Mouse (Mus musculus): ENCODE results near the gene D030056L22Rik. TPM values are rescaled to one million over a fixed set of nuclear protein-coding genes. Genes with fewer than 3 reads are reported as not detected.

D030056L22Rik gene
- polyA plus RNA-seq, 1 experiment from 2014 or later: 61.2 TPM

GRCm38 (mm10) chr19:18687556-18687955, 25.4 kb upstream of the D030056L22Rik start:
- no peak overlapping the region for H3K4me2 ChIP-seq (replicated peaks)
- no peak overlapping the region for H3K27ac ChIP-seq
- H3K27me3 ChIP-seq (ENCODE audit: control insufficient read depth, insufficient read depth, low read length): no peaks in the 10 kb centered on the region
- no peaks in the 10 kb centered on the region for H3K9me3 ChIP-seq (ENCODE audit: control insufficient read depth, low read length)
- no peak overlapping the region for H3K4me3 ChIP-seq (replicated peaks; ENCODE audit: low read length)
- 71% methylated on average over 3 of the region's 3 CpGs for WGBS
- DNase-seq (ENCODE audit: low spot score): peak; percentile 38
- H3K36me3 ChIP-seq (replicated peaks; ENCODE audit: control insufficient read depth, insufficient read depth): peaks cover 11% of the 10 kb centered on the region; the same call in 1 of the 2 replicates
- H3K9ac ChIP-seq: no peak overlapping the region
- ATAC-seq (ENCODE audit: low FRiP score): no peak; the same call in 1 of the 2 replicates
- H3K4me1 ChIP-seq (replicated peaks; ENCODE audit: control insufficient read depth, insufficient read depth, low read length): no peaks in the 10 kb centered on the region

- Histone ChIP-seq H3K4me3 (replicated peaks; ENCODE audit: low read length) (no peak overlapping the region), H3K4me1 (replicated peaks; ENCODE audit: control insufficient read depth, insufficient read depth, low read length) (no peaks in the 10 kb centered on the region), H3K36me3 (replicated peaks; ENCODE audit: control insufficient read depth, insufficient read depth) (peaks cover 22% of the 10 kb centered on the region), H3K9me3 (ENCODE audit: control insufficient read depth, low read length) (no peaks in the 10 kb centered on the region), H3K4me2 (replicated peaks) (no peak overlapping the region), H3K27ac (no peak overlapping the region), H3K27me3 (ENCODE audit: control insufficient read depth, insufficient read depth, low read length) (no peaks in the 10 kb centered on the region), H3K9ac (no peak overlapping the region)
- DNase-seq (ENCODE audit: low spot score): no peak
- WGBS: 89% methylated on average over 3 of the region's 3 CpGs
- no peak for ATAC-seq (ENCODE audit: low FRiP score)
Observed at GRCm38 (mm10) chr19:18692176-18692575, 20.8 kb upstream of the D030056L22Rik start.

GRCm38 (mm10) chr19:18692768-18693167, 20.2 kb upstream of the D030056L22Rik start:
- Histone ChIP-seq H3K4me1 (replicated peaks; ENCODE audit: control insufficient read depth, insufficient read depth, low read length) (no peaks in the 10 kb centered on the region), H3K4me3 (replicated peaks; ENCODE audit: low read length) (no peak overlapping the region), H3K9me3 (ENCODE audit: control insufficient read depth, low read length) (no peaks in the 10 kb centered on the region), H3K27me3 (ENCODE audit: control insufficient read depth, insufficient read depth, low read length) (no peaks in the 10 kb centered on the region), H3K27ac (no peak overlapping the region), H3K4me2 (replicated peaks) (no peak overlapping the region), H3K9ac (no peak overlapping the region), H3K36me3 (replicated peaks; ENCODE audit: control insufficient read depth, insufficient read depth) (peaks cover 22% of the 10 kb centered on the region)
- WGBS: 98% methylated on average over 2 of the region's 2 CpGs
- DNase-seq (ENCODE audit: low spot score): no peak
- ATAC-seq (ENCODE audit: low FRiP score): no peak

- no peak overlapping the region for H3K4me2 ChIP-seq (replicated peaks)
- no peaks in the 10 kb centered on the region for H3K9me3 ChIP-seq (ENCODE audit: control insufficient read depth, low read length)
- H3K27me3 ChIP-seq (ENCODE audit: control insufficient read depth, insufficient read depth, low read length): no peaks in the 10 kb centered on the region
- H3K4me3 ChIP-seq (replicated peaks; ENCODE audit: low read length): no peak overlapping the region
- no peaks in the 10 kb centered on the region for H3K4me1 ChIP-seq (replicated peaks; ENCODE audit: control insufficient read depth, insufficient read depth, low read length)
- no peak overlapping the region for H3K27ac ChIP-seq
- H3K36me3 ChIP-seq (replicated peaks; ENCODE audit: control insufficient read depth, insufficient read depth): peaks cover 22% of the 10 kb centered on the region
- no peak overlapping the region for H3K9ac ChIP-seq
- no peak for DNase-seq (ENCODE audit: low spot score)
- WGBS: 92% methylated on average over 3 of the region's 3 CpGs
- no peak for ATAC-seq (ENCODE audit: low FRiP score)
Observed at GRCm38 (mm10) chr19:18695116-18695515, 17.9 kb upstream of the D030056L22Rik start.

- Histone ChIP-seq H3K27me3 (ENCODE audit: control insufficient read depth, insufficient read depth, low read length) (no peaks in the 10 kb centered on the region), H3K4me2 (replicated peaks) (no peak overlapping the region), H3K9me3 (ENCODE audit: control insufficient read depth, low read length) (no peaks in the 10 kb centered on the region), H3K4me1 (replicated peaks; ENCODE audit: control insufficient read depth, insufficient read depth, low read length) (no peaks in the 10 kb centered on the region), H3K4me3 (replicated peaks; ENCODE audit: low read length) (no peak overlapping the region), H3K27ac (no peak overlapping the region), H3K9ac (no peak overlapping the region), H3K36me3 (replicated peaks; ENCODE audit: control insufficient read depth, insufficient read depth) (peaks cover 22% of the 10 kb centered on the region)
- 92% methylated on average over 1 of the region's 1 CpGs for WGBS
- ATAC-seq (ENCODE audit: low FRiP score) (no peak), DNase-seq (ENCODE audit: low spot score) (no peak)
Observed at GRCm38 (mm10) chr19:18695552-18695951, 17.4 kb upstream of the D030056L22Rik start.

- no peak overlapping the region for H3K9ac ChIP-seq
- H3K27me3 ChIP-seq (ENCODE audit: control insufficient read depth, insufficient read depth, low read length): no peaks in the 10 kb centered on the region
- H3K9me3 ChIP-seq (ENCODE audit: control insufficient read depth, low read length): no peaks in the 10 kb centered on the region
- DNase-seq (ENCODE audit: low spot score) (no peak), ATAC-seq (ENCODE audit: low FRiP score) (no peak)
- H3K27ac ChIP-seq: no peak overlapping the region
- no peaks in the 10 kb centered on the region for H3K36me3 ChIP-seq (replicated peaks; ENCODE audit: control insufficient read depth, insufficient read depth)
- H3K4me2 ChIP-seq (replicated peaks): no peak overlapping the region
- H3K4me1 ChIP-seq (replicated peaks; ENCODE audit: control insufficient read depth, insufficient read depth, low read length): no peaks in the 10 kb centered on the region
- no peak overlapping the region for H3K4me3 ChIP-seq (replicated peaks; ENCODE audit: low read length)
Observed at GRCm38 (mm10) chr19:18708101-18708500, 4.9 kb upstream of the D030056L22Rik start.

- Histone ChIP-seq H3K27me3 (ENCODE audit: control insufficient read depth, insufficient read depth, low read length) (no peaks in the 10 kb centered on the region), H3K4me3 (replicated peaks; ENCODE audit: low read length) (no peak overlapping the region), H3K36me3 (replicated peaks; ENCODE audit: control insufficient read depth, insufficient read depth) (no peaks in the 10 kb centered on the region), H3K27ac (no peak overlapping the region), H3K9me3 (ENCODE audit: control insufficient read depth, low read length) (no peaks in the 10 kb centered on the region), H3K4me2 (replicated peaks) (no peak overlapping the region), H3K9ac (no peak overlapping the region), H3K4me1 (replicated peaks; ENCODE audit: control insufficient read depth, insufficient read depth, low read length) (peaks cover 14% of the 10 kb centered on the region)
- ATAC-seq (ENCODE audit: low FRiP score) (no peak), DNase-seq (ENCODE audit: low spot score) (no peak)
- WGBS: 55% methylated on average over 6 of the region's 6 CpGs
Observed at GRCm38 (mm10) chr19:18710903-18711302, 2.1 kb upstream of the D030056L22Rik start.

GRCm38 (mm10) chr19:18711589-18711988, 1.4 kb upstream of the D030056L22Rik start:
- no peaks in the 10 kb centered on the region for H3K36me3 ChIP-seq (replicated peaks; ENCODE audit: control insufficient read depth, insufficient read depth)

GRCm38 (mm10) chr19:18712153-18712865, 684 bp upstream of the D030056L22Rik start:
- peaks cover 14% of the 10 kb centered on the region for H3K4me1 ChIP-seq (replicated peaks; ENCODE audit: control insufficient read depth, insufficient read depth, low read length)
- H3K9ac ChIP-seq: peak overlapping the region; percentile 83
- H3K4me2 ChIP-seq (replicated peaks): peak overlapping the region; percentile 49
- H3K27ac ChIP-seq: peak overlapping the region; percentile 93
- no peaks in the 10 kb centered on the region for H3K27me3 ChIP-seq (ENCODE audit: control insufficient read depth, insufficient read depth, low read length)
- H3K9me3 ChIP-seq (ENCODE audit: control insufficient read depth, low read length): no peaks in the 10 kb centered on the region
- ATAC-seq (ENCODE audit: low FRiP score) (no peak), DNase-seq (ENCODE audit: low spot score) (no peak)
- 62% methylated on average over 16 of the region's 16 CpGs for WGBS
- no peaks in the 10 kb centered on the region; the same call in 1 of the 2 replicates for H3K36me3 ChIP-seq (replicated peaks; ENCODE audit: control insufficient read depth, insufficient read depth)
- H3K4me3 ChIP-seq (replicated peaks; ENCODE audit: low read length): peak overlapping the region; percentile 74

More at GRCm38 (mm10) chr19:18711589-18711988, 1.4 kb upstream of the D030056L22Rik start:
- Histone ChIP-seq H3K4me1 (replicated peaks; ENCODE audit: control insufficient read depth, insufficient read depth, low read length) (peaks cover 14% of the 10 kb centered on the region), H3K27ac (no peak overlapping the region), H3K4me2 (replicated peaks) (no peak overlapping the region), H3K4me3 (replicated peaks; ENCODE audit: low read length) (no peak overlapping the region), H3K9me3 (ENCODE audit: control insufficient read depth, low read length) (no peaks in the 10 kb centered on the region), H3K27me3 (ENCODE audit: control insufficient read depth, insufficient read depth, low read length) (no peaks in the 10 kb centered on the region), H3K9ac (no peak overlapping the region)
- no peak for ATAC-seq (ENCODE audit: low FRiP score)
- WGBS: 94% methylated on average over 9 of the region's 9 CpGs
- no peak for DNase-seq (ENCODE audit: low spot score)
